Mouse (Mus musculus) megakaryocyte, embryonic 14.5 days (primary cell): ENCODE results near the gene Nsmce1. TPM values are rescaled to one million over a fixed set of nuclear protein-coding genes. Genes with fewer than 3 reads are reported as not detected.
A peak's percentile ranks its signal among the peaks of the same experiment; 100 is the strongest.
"Not testable (repeated sequence)": the region's sequence is repeated elsewhere in the genome, so short reads cannot be mapped to it uniquely, and the experiment has no call there.

Source experiments
- H3K27me3 ChIP-seq: replicated peaks from 2 replicates; pipeline ENCODE3; 2012; ENCODE audit warnings: inconsistent platforms
- H3K36me3 ChIP-seq: replicated peaks from 2 replicates; pipeline ENCODE3; 2012; ENCODE audit warnings: low read length, inconsistent platforms, mixed read lengths
- H3K4me1 ChIP-seq: 2 replicates; pipeline ENCODE4 v1.6.1; 2012; ENCODE audit warnings: inconsistent platforms
- H3K4me3 ChIP-seq: replicated peaks from 2 replicates; pipeline ENCODE3; 2012; ENCODE audit warnings: moderate library complexity, mild to moderate bottlenecking, inconsistent platforms
- H3K9me3 ChIP-seq: 2 replicates; pipeline ENCODE4 v1.6.1; 2012; ENCODE audit warnings: inconsistent platforms
- FLI1 ChIP-seq: IDR thresholded peaks from 2 replicates; pipeline ENCODE4 v1.6.1; 2012; ENCODE audit warnings: low read length, inconsistent platforms, mixed read lengths
- GATA1 ChIP-seq: IDR thresholded peaks from 3 replicates; pipeline ENCODE4 v1.6.1; 2012; ENCODE audit warnings: mixed read lengths, low read length, inconsistent platforms, borderline replicate concordance
- polyA plus RNA-seq: library from polyadenylated mRNA; stranded (reverse); fragments of >175 nt; gene quantifications from 2 replicates; pipeline ENCODE4 v1.2.3, GENCODE M21; 2012; ENCODE audit warnings: low replicate concordance; ENCODE audit not compliant: insufficient read depth

Gene Nsmce1
- polyA plus RNA-seq, 1 experiment = 12.8 TPM

- Histone ChIP-seq H3K36me3 (peaks cover 11% of the 10 kb centered on the region), H3K4me3 (peak within 1 kb of the TSS; percentile 95), H3K27me3 (no peaks in the 10 kb centered on the region), H3K4me1 (peaks cover 49% of the 10 kb centered on the region), H3K9me3 (peaks cover 5% of the 10 kb centered on the region)
- TF ChIP-seq GATA1 = no peak
Observed at GRCm38 (mm10) chr7:125444464-125445401, 46.7 kb downstream of the Nsmce1 start, which contains the start of gene Kdm8. TSS of gene Kdm8 (plus strand) at chr7:125444676.

GRCm38 (mm10) chr7:125444076-125444463 is 47.3 kb downstream of the Nsmce1 start:
- Histone ChIP-seq H3K4me3 (peak overlapping the region; percentile 95), H3K4me1 (peaks cover 43% of the 10 kb centered on the region), H3K27me3 (no peaks in the 10 kb centered on the region), H3K36me3 (peaks cover 11% of the 10 kb centered on the region), H3K9me3 (peaks cover 11% of the 10 kb centered on the region)
- no peak for TF ChIP-seq FLI1
- TF ChIP-seq GATA1 = no peak

GRCm38 (mm10) chr7:125442323-125442722 is 49.1 kb downstream of the Nsmce1 start:
- no peak for TF ChIP-seq GATA1
- TF ChIP-seq FLI1 = no peak
- Histone ChIP-seq H3K4me1 (peaks cover 36% of the 10 kb centered on the region), H3K4me3 (no peak overlapping the region)

GRCm38 (mm10) chr7:125434666-125435290 is 56.6 kb downstream of the Nsmce1 start:
- Histone ChIP-seq H3K36me3 (no peaks in the 10 kb centered on the region), H3K27me3 (peaks cover 4% of the 10 kb centered on the region), H3K4me1 (peaks cover 29% of the 10 kb centered on the region), H3K9me3 (peaks cover 34% of the 10 kb centered on the region), H3K4me3 (no peak overlapping the region)
- no peak for TF ChIP-seq GATA1

More at GRCm38 (mm10) chr7:125442323-125442722, 49.1 kb downstream of the Nsmce1 start:
- H3K27me3 ChIP-seq = peaks cover 3% of the 10 kb centered on the region
- H3K36me3 ChIP-seq = peaks cover 11% of the 10 kb centered on the region
- H3K9me3 ChIP-seq = peaks cover 13% of the 10 kb centered on the region

- Histone ChIP-seq H3K27me3 (peaks cover 4% of the 10 kb centered on the region), H3K9me3 (peaks cover 26% of the 10 kb centered on the region), H3K4me3 (no peak overlapping the region), H3K36me3 (no peaks in the 10 kb centered on the region), H3K4me1 (peaks cover 29% of the 10 kb centered on the region)
- TF ChIP-seq FLI1 (no peak), GATA1 (no peak)
Observed at GRCm38 (mm10) chr7:125433874-125434273, 57.5 kb downstream of the Nsmce1 start.

- H3K9me3 ChIP-seq = peaks cover 26% of the 10 kb centered on the region
- TF ChIP-seq GATA1 (no peak), FLI1 (no peak)
- H3K4me3 ChIP-seq = no peak overlapping the region
- no peaks in the 10 kb centered on the region for H3K27me3 ChIP-seq
- peaks cover 33% of the 10 kb centered on the region for H3K4me1 ChIP-seq
- no peaks in the 10 kb centered on the region for H3K36me3 ChIP-seq
Observed at GRCm38 (mm10) chr7:125430170-125430842, 61.1 kb downstream of the Nsmce1 start.

- Histone ChIP-seq H3K4me1 (peaks cover 20% of the 10 kb centered on the region), H3K9me3 (peaks cover 34% of the 10 kb centered on the region)
- not testable (repeated sequence) for H3K4me3 ChIP-seq, H3K27me3 ChIP-seq, H3K36me3 ChIP-seq
Observed at GRCm38 (mm10) chr7:125428816-125429500, 62.4 kb downstream of the Nsmce1 start.

GRCm38 (mm10) chr7:125428381-125428780 is 63.0 kb downstream of the Nsmce1 start:
- Histone ChIP-seq H3K4me3 (no peak overlapping the region), H3K4me1 (peaks cover 16% of the 10 kb centered on the region), H3K9me3 (peaks cover 32% of the 10 kb centered on the region), H3K36me3 (no peaks in the 10 kb centered on the region), H3K27me3 (no peaks in the 10 kb centered on the region)
- TF ChIP-seq GATA1 (no peak), FLI1 (no peak)

- Histone ChIP-seq H3K9me3 (peaks cover 26% of the 10 kb centered on the region), H3K4me3 (no peak overlapping the region), H3K27me3 (no peaks in the 10 kb centered on the region), H3K4me1 (peaks cover 24% of the 10 kb centered on the region), H3K36me3 (no peaks in the 10 kb centered on the region)
- TF ChIP-seq FLI1 = no peak
- no peak for TF ChIP-seq GATA1
Observed at GRCm38 (mm10) chr7:125427492-125428090, 63.8 kb downstream of the Nsmce1 start.
